Mouse (Mus musculus) myocyte (in vitro differentiated cells): Measurements from ENCODE around the gene Hyal3. TPM values are rescaled to one million over a fixed set of nuclear protein-coding genes. Genes with fewer than 3 reads are reported as not detected.
A peak's percentile ranks its signal among the peaks of the same experiment; 100 is the strongest.

Experiments used
- H3K27me3 ChIP-seq: one replicate; pipeline ENCODE4 v1.6.1; 2011; ENCODE audit not compliant: control insufficient read depth, insufficient read depth, insufficient read length
- H3K36me3 ChIP-seq: one replicate; pipeline ENCODE4 v1.6.1; 2011; ENCODE audit not compliant: control insufficient read depth, insufficient read depth
- H3K4me2 ChIP-seq: one replicate; pipeline ENCODE4 v1.6.1; 2011; ENCODE audit warnings: low read depth, control low read depth
- H3K4me3 ChIP-seq: one replicate; pipeline ENCODE4 v1.5.1; 2011; ENCODE audit warnings: mild to moderate bottlenecking, control low read depth, moderate library complexity
- H3K79me2 ChIP-seq: one replicate; pipeline ENCODE4 v1.6.1; 2011; ENCODE audit not compliant: control insufficient read depth, insufficient read depth
- H3ac ChIP-seq: one replicate; pipeline ENCODE4 v1.6.1; 2011; ENCODE audit not compliant: control insufficient read depth, insufficient read length
- CEBPB ChIP-seq: IDR thresholded peaks from 2 replicates; pipeline ENCODE4 v1.6.1; 2011; ENCODE audit warnings: mild to moderate bottlenecking, moderate library complexity; ENCODE audit not compliant: poor library complexity, insufficient read depth, severe bottlenecking
- E2F4 ChIP-seq: IDR thresholded peaks from one replicate; pipeline ENCODE4 v1.6.1; 2011; ENCODE audit warnings: mild to moderate bottlenecking, control low read depth, moderate library complexity; ENCODE audit not compliant: insufficient read depth
- MAX ChIP-seq: IDR thresholded peaks from one replicate; pipeline ENCODE4 v1.6.1; 2011; ENCODE audit warnings: low read depth, mild to moderate bottlenecking, control low read depth
- MYOD1 ChIP-seq, 3 experiments: IDR thresholded peaks; one replicate each; pipeline ENCODE4 v1.6.1; 2011; ENCODE audit warnings: control low read depth in 2 of 3, low read depth in 2 of 3, mild to moderate bottlenecking in 2 of 3, moderate library complexity in 1 of 3; ENCODE audit not compliant: insufficient read length in 2 of 3, control insufficient read depth in 1 of 3
- MYOG ChIP-seq, 3 experiments: IDR thresholded peaks; one replicate each; pipeline ENCODE4 v1.6.1; 2011; ENCODE audit warnings: control low read depth in 2 of 3, low read depth in 2 of 3, mild to moderate bottlenecking in 2 of 3; ENCODE audit not compliant: insufficient read length in 2 of 3, control insufficient read depth in 1 of 3, insufficient read depth in 1 of 3
- POLR2A ChIP-seq: IDR thresholded peaks from one replicate; pipeline ENCODE4 v1.6.1; 2011; ENCODE audit warnings: low read depth, mild to moderate bottlenecking, control low read depth, moderate library complexity; ENCODE audit not compliant: insufficient read length
- POLR2AphosphoS2 ChIP-seq: IDR thresholded peaks from one replicate; pipeline ENCODE4 v1.6.1; 2011; ENCODE audit warnings: low read depth, control low read depth; ENCODE audit not compliant: insufficient read length
- REST ChIP-seq: IDR thresholded peaks from one replicate; pipeline ENCODE4 v1.6.1; 2011; ENCODE audit warnings: mild to moderate bottlenecking, control low read depth, moderate library complexity; ENCODE audit not compliant: insufficient read depth, insufficient read length
- SRF ChIP-seq: IDR thresholded peaks from one replicate; pipeline ENCODE4 v1.6.1; 2011; ENCODE audit warnings: low read depth; ENCODE audit not compliant: control insufficient read depth, insufficient read length
- TCF12 ChIP-seq: IDR thresholded peaks from one replicate; pipeline ENCODE4 v1.6.1; 2011; ENCODE audit warnings: mild to moderate bottlenecking, control low read depth; ENCODE audit not compliant: poor library complexity, insufficient read depth, severe bottlenecking
- TCF3 ChIP-seq: IDR thresholded peaks from one replicate; pipeline ENCODE4 v1.6.1; 2011; ENCODE audit warnings: low read depth, control low read depth; ENCODE audit not compliant: insufficient read length
- USF1 ChIP-seq: IDR thresholded peaks from one replicate; pipeline ENCODE4 v1.6.1; 2011; ENCODE audit warnings: low read depth, mild to moderate bottlenecking, control low read depth, moderate library complexity
- polyA plus RNA-seq: library from polyadenylated mRNA; unstranded; fragments of >200 nt; fragmentation: generic; extraction: Trizol; gene quantifications from one replicate; pipeline ENCODE4 v1.2.1, GENCODE M21; 2012; ENCODE audit warnings: missing spikeins

Hyal3 gene
- polyA plus RNA-seq, 1 experiment = 0.43 TPM

DNA sequence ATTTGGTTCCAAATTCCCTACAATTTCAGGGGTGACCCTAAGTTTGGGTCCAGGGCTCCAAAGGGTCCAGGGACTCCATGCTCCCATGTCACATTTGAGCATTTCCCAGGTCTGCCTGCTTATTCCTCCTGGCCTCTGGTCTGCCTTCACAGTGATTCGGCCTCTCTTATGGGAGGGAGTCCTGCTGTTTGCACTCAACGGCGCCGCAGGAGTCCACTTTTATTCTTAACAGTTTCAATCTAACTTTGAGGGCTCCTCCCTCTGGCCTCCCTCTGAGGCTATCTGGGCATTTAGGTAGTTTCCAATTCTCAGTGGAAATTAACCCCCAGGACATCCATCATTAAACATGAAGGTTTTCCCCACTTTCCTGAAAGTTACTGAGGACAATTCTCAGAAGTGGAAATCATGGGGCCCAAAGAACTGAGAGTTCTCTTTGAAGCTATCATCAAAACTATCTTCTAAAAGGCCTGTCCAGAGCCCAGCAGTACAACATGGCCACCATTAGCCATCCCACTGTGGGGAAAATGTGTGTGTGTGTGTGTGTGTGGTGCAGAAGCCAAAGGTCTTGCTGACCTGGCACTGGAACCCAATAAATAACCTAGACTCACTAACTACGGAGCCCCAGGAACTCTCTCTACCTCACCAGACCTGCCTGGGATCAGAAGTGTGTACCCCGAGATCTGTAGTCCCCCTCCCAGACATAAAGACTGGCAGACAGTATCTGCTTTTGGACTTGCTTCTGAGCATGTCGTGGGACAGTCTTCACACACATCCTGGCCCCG is 13.9 kb downstream of the Hyal3 start:
- no peak for TF ChIP-seq REST
- TF ChIP-seq POLR2AphosphoS2 = peak; percentile 28
- no peaks in the 10 kb centered on the region for H3K27me3 ChIP-seq
- H3K36me3 ChIP-seq = peaks cover 4% of the 10 kb centered on the region

GRCm38 (mm10) chr9:107596619-107597569 is 16.3 kb downstream of the Hyal3 start:
- H3K4me3 ChIP-seq = no peak overlapping the region
- TF ChIP-seq POLR2A (peak; percentile 6), POLR2AphosphoS2 (peak; percentile 86), CEBPB (no peak), TCF3 (no peak), USF1 (no peak), MYOD1 (IDR thresholded peaks at IDR 0.05; ENCODE audit: control insufficient read depth in 1 of 3, insufficient read length in 2 of 3, low read depth in 2 of 3) (no peak), TCF12 (no peak)

More for the DNA sequence above, 13.9 kb downstream of the Hyal3 start:
- Histone ChIP-seq H3K4me3 (no peak overlapping the region), H3K4me2 (no peak overlapping the region), H3K79me2 (no peaks in the 10 kb centered on the region), H3ac (no peak overlapping the region)

GRCm38 (mm10) chr9:107598385-107598784 is 17.8 kb downstream of the Hyal3 start:
- H3K36me3 ChIP-seq = peaks cover 11% of the 10 kb centered on the region
- no peaks in the 10 kb centered on the region for H3K27me3 ChIP-seq
- H3ac ChIP-seq = no peak overlapping the region
- no peak overlapping the region for H3K4me2 ChIP-seq
- TF ChIP-seq E2F4 (no peak), SRF (no peak), USF1 (no peak), MYOG (IDR thresholded peaks at IDR 0.05; ENCODE audit: control insufficient read depth in 1 of 3, insufficient read depth in 1 of 3, insufficient read length in 2 of 3, low read depth in 2 of 3) (no peak), POLR2AphosphoS2 (no peak), POLR2A (no peak), MYOD1 (IDR thresholded peaks at IDR 0.05; ENCODE audit: control insufficient read depth in 1 of 3, insufficient read length in 2 of 3, low read depth in 2 of 3) (no peak), MAX (no peak), TCF3 (no peak), REST (no peak), CEBPB (no peak), TCF12 (no peak)
- H3K4me3 ChIP-seq = no peak overlapping the region
- no peaks in the 10 kb centered on the region for H3K79me2 ChIP-seq

More at GRCm38 (mm10) chr9:107596619-107597569, 16.3 kb downstream of the Hyal3 start:
- Histone ChIP-seq H3ac (no peak overlapping the region), H3K79me2 (no peaks in the 10 kb centered on the region), H3K27me3 (no peaks in the 10 kb centered on the region), H3K36me3 (peaks cover 11% of the 10 kb centered on the region), H3K4me2 (peak overlapping the region; percentile 45)

GRCm38 (mm10) chr9:107599433-107599832 is 18.8 kb downstream of the Hyal3 start:
- Histone ChIP-seq H3K36me3 (peaks cover 7% of the 10 kb centered on the region), H3K79me2 (no peaks in the 10 kb centered on the region), H3K4me2 (no peak overlapping the region), H3ac (no peak overlapping the region), H3K27me3 (no peaks in the 10 kb centered on the region), H3K4me3 (no peak overlapping the region)
- TF ChIP-seq MYOG (IDR thresholded peaks at IDR 0.05; ENCODE audit: control insufficient read depth in 1 of 3, insufficient read depth in 1 of 3, insufficient read length in 2 of 3, low read depth in 2 of 3) (no peak), MAX (no peak), USF1 (no peak), TCF12 (no peak), POLR2AphosphoS2 (no peak), CEBPB (no peak), TCF3 (no peak), POLR2A (no peak)

DNA sequence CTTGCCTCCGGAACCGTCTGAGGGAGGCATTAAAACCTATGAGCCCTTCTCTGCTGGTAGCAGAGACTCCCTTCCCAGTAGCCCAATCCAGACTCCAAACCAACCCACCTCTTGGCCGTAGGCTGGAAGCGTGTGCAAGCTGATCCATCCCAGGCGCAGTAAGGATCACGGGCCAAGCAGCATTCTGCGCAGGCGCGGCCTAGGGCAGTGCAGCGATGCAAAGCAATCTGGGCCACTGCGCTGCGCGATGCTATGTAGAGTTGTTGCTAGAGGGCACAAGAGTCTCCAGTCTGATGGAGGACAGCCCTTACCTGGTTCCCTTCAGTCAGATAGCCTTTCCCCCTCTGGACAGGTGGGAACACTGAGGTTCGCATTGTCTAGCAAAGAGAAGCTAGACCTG is 19.2 kb downstream of the Hyal3 start:
- Histone ChIP-seq H3K27me3 (no peaks in the 10 kb centered on the region), H3K4me3 (no peak overlapping the region), H3K4me2 (no peak overlapping the region), H3ac (no peak overlapping the region), H3K36me3 (peaks cover 7% of the 10 kb centered on the region), H3K79me2 (no peaks in the 10 kb centered on the region)
- TF ChIP-seq USF1 (no peak), MAX (no peak), MYOD1 (IDR thresholded peaks at IDR 0.05; ENCODE audit: control insufficient read depth in 1 of 3, insufficient read length in 2 of 3, low read depth in 2 of 3) (no peak), TCF12 (no peak), POLR2A (no peak), CEBPB (no peak), MYOG (IDR thresholded peaks at IDR 0.05; ENCODE audit: control insufficient read depth in 1 of 3, insufficient read depth in 1 of 3, insufficient read length in 2 of 3, low read depth in 2 of 3) (no peak), TCF3 (no peak), POLR2AphosphoS2 (no peak), REST (no peak), SRF (no peak), E2F4 (no peak)
